Mouse (Mus musculus) testis, adult 2 months (tissue): Measurements from ENCODE around the gene Phf1.

ENCODE experiments used
- CTCF ChIP-seq: fragments of 200-500 bp; IDR thresholded peaks from 2 replicates; pipeline ENCODE4 v1.5.1; 2012; ENCODE audit warnings: low read depth, mild to moderate bottlenecking, inconsistent platforms, low read length, moderate library complexity; ENCODE audit not compliant: control insufficient read depth, insufficient read depth, insufficient replicate concordance
- POLR2A ChIP-seq: fragments of 200-500 bp; IDR thresholded peaks from 2 replicates; pipeline ENCODE4 v1.6.1; 2012; ENCODE audit warnings: low read depth, mild to moderate bottlenecking, inconsistent platforms, low read length, moderate library complexity; ENCODE audit not compliant: control insufficient read depth

DNA sequence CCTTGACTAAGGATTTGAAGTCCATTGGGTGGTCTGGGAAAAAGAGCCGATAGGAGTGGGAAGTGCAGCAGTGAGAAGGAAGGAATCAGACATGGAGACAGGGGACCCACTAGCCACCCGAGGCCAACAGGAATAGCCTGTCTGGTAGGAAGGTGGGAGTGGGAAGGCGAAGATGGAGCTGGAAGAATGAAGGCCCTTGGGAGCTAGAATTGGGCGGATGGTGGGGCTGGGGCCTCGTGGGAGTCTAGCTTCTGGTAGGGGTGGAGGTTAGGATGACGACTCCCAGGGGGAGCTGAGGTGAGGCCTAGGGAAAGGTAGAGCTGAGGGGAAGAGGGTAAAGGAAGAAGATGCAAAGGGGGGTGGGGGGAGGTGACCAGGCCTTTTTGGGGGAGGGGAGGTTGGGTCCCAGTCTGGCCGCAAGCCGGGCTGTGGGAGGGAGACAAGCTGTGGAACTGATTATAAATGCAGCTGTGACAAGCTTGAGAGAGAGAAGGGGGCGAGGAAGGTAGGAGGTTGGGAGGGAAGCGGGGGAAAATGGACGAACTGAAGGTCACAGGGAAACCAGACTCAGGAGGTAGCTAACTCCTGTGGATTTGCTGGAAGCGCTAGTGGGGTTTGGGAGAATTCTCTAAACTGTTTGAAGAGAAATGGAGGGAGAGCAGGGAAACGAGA, 13.1 kb downstream of the Phf1 start:
- TF ChIP-seq CTCF (no peak), POLR2A (no peak)
